Mouse (Mus musculus) frontal cortex, postnatal 36 days (tissue): ENCODE results near the gene Ptpn11.

Experiments
- DNase-seq, 2 experiments: peaks; one replicate each; pipeline ENCODE4 v3.0.0; 2022; ENCODE audit warnings: low spot score in 2 of 2

Ptpn11 gene

DNA sequence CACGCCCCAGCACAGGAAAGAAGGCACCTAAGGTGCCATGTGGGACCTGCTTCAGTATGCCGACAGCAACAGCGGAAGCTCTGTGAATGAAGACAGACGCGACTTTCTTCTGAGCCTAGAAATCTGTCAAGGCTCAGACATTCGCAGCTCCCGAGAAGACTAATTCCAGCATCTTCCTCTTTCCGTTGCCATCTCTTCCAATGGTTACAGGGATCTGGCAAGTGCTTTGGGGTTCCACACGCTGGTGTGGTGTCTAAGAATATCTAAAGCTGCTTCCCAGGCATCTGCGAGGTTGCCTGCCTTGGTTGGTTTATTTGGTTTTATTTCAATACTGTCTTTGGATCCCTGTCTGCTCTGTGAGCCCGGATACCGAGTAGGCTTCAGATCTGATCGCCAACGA, 65.6 kb downstream of the Ptpn11 start:
- DNase-seq, result peak in 1 of 2 experiments; percentile 62

DNA sequence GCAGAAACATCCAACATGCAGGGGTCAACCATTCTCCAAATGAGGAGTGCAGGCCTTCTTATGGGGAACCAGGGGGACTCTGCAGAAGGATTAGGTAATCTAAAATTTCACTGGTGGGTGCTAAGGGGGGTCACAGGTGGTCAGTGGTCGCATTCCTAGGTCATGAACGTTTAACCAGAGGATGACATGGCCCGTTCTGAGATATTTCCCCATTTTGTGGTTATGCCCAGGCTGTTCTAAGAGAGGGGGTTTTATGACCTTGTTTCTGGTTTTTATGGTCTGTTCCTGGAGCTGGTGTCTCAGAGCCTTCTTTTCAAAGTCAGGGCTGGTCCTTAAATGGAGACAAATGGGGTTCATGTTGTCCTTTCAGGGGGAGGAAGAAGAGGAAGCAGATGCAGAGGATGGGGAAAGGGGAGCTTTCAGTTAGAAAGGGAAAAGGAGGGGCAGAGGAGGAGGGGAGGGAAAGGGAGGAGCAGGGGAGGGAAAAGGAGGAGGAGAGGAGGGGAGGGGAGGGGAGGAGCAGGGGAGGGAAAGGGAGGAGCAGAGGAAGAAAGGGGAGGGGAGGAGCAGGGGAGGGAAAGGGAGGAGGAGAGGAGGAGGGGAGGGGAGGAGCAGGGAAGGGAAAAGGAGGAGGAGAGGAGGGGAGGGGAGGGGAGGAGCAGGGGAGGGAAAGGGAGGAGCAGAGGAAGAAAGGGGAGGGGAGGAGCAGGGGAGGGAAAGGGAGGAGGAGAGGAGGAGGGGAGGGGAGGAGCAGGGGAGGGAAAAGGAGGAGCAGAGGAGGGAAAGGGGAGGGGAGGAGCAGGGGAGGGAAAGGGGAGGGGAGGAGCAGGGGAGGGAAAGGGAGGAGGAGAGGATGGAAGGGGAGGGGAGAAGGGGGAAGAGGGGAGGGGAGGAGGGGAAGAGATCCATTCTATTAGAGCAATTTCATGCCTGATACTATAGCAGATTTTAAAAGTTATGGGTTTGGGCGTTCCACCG, 66.7 kb downstream of the Ptpn11 start:
- no peak for DNase-seq

DNA sequence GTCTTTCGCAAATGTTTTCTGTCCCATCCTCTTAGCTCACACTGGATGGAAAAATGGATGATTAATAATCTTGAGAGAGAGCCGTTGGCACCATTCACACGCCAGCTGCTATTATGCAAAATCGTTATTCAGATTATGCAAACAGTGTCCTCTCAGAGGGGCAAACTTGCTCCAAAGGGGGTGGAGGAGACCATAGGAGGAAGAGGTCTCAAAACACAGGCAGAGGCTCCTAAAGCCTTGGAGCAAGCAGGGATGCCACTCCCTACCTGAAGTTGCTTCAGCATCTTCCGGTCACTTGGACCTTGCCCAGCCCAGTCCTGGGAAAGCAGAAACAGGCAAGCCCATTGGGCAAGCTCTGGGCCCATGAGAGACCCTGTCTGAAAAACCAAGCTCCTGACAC, 67.8 kb downstream of the Ptpn11 start:
- no peak for DNase-seq

DNA sequence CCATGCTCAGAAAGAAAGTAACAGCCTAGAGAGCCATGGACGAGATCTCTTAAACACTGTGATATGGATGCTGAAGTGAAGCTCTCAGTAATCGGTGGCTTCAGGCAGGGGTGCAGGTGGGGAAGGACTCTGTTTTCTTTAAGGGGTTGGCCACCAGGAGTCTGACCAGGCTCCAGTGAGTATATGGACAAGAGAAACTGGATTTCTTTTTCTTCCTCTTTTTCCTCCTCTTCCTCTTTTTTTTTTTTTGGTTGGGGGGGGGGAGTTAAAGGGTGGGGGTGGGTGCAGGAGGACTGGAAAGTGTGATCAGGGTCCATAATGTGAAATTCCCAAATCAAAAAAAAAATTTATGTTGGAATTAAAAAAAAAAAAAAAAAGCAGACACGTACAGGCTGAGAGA, 68.6 kb downstream of the Ptpn11 start:
- no peak for DNase-seq

DNA sequence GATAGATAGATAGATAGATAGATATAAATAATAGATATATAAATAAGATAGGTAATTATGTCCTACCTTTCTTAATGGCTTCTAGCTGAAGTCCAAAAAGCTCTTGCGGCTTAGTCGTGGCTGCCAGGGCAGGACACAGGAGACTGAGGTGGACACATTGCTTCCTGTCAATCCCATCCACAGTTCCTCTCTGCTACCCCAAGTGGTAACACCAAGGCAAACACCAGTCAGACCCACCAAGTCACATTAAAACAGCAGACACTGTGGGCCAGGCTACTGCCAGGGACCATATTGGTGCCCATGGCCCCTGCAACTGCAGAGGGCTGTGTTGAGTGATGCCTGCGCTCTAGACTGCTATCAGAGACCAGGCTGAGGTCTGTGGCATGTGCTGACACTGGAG, 69.2 kb downstream of the Ptpn11 start:
- DNase-seq, result no peak

DNA sequence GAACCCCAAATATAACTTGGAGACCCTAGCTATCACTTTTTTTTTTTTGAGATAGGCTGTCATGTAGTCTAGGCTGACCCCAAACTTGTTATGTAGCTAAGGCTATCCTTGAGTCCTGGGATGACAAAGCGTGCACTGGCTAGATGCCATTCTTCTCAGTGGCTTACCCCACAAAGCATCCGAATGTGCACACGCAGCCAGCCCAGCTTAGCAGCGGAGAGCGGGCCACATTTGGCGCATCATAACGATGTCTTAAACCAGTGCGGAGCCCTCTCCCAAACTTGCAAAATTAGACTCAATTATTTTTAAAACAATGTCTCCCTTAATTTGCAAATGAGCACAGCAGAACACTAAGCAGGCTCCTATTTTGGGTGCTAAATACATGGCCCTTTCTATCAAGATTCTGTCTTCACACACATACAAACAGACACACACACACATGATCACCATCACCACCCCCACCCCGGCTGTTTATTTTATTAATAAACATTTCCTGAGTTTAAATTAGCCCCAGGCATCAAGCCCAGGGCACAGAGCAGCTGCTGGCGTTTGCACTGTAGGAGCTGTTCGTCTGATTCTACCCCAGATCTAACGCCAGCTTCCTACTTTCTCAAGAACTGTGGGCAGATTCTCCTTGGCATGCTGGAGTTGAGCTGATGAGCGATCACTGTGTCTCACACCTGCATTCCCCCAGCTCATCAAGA, 71.7 kb downstream of the Ptpn11 start:
- DNase-seq, result peak in 1 of 2 experiments; percentile 75

DNA sequence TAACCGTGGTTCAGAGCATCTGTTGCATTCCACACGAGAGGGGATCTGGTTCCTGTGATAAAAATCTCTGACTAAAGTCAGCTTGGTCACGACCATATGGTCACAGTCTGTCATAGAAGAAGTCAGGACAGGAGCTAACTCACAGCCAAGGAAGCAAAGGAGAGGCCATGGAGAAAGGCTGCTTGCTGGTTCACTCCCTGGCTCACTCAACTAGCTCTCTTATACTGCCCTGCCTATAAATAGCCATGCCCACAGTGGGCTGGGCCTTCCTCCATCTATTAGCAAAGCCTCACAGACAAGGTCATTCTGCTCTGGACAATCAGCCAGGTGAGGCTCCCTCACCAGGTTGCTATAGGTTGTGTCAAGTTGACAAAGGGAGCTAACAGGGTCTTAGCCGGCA, 72.9 kb downstream of the Ptpn11 start:
- DNase-seq, result no peak

DNA sequence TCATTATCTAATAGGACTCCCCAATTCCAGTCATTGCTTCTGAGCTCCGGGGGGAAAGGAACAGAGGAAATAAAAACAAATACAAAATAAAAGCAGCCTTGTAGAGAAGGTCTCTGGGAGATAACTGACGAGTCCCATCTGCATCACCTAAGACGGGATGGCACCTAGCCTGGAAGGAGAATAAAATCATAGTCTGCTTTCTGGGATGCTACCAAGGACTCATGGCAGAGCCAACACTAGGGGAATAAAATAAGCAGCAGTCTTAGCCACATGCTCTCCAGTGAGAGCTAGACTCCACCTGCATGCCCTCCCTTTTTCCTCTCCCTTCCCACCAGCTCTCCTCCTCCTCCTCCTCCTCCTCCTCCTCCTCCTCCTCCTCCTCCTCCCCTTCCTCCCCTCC, 74.3 kb downstream of the Ptpn11 start:
- DNase-seq, result no peak

DNA sequence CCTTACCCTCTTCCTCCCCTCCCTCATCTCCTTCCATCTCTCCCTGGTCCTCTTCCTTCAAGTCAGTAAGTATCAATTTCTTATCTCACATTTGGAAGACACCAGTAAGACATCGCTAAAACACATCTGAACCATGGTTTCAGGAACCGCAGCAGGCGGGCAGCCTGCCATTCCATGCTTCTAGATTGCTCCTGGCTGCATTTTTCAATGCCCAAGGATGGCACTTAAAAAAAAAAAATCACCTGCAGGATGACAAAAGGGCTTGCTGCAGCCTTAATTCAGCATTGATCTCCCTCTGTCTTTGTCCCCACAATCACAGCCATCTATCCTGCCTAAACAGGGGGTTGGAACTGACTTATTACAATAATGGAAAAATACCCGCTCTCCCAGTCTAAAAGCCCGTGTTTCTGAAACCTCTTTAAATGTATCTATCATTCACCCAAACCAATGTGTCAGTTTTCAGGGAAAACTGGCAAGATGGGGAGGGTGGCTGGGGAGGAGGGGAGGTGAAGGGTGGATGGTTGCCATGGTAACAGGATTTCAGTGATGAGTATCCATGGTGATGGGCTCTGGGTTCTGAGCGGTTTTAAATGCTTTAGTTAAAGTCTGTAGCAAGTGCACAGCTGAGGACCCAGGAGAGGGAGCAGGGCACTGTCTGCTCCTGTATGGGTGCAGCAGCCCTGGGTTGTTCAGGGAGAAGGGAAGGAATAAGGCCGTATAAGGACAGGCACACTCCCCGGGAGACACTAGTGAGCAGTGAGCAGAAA, 75.6 kb downstream of the Ptpn11 start:
- DNase-seq, result peak; percentile 54 to 60

DNA sequence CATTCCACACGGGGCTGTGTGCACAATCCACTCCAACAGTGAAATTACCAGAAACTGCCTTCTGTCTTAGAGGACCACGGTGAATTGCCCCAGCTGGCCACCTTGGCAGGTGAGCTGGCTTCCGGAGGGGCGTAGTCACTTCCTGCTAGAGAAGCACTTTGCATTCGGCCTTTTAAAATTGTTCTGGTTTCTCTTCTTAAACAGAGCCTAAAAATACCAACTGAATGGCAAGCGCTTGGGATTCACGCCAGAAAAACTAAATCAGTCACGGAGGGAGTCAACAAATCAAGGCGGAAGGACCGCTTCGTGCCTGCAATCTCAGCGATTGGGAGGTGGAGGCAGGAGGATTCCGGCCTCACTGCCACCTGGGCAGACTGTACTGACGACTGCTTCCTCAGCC, 77.0 kb downstream of the Ptpn11 start:
- DNase-seq, result peak; percentile 65 to 82

DNA sequence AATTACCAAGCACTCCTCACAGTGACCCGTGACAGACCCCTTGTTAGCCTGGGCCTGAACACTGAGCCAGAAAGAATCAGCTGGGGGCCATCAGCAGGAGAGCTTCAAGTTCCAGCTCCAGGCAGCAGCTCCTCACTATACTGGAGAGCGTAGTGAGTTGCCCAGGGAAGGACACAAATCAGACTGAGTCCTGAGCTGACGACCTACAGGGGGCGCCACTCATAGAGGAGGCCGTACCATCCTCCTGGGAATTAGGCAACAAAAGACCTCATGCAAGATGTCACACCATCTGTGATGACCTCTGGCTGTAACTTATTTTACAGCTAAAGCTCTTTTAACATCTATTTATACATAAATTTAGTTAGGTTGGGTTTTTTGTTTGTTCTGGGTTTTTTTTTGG, 78.8 kb downstream of the Ptpn11 start:
- DNase-seq, result no peak

DNA sequence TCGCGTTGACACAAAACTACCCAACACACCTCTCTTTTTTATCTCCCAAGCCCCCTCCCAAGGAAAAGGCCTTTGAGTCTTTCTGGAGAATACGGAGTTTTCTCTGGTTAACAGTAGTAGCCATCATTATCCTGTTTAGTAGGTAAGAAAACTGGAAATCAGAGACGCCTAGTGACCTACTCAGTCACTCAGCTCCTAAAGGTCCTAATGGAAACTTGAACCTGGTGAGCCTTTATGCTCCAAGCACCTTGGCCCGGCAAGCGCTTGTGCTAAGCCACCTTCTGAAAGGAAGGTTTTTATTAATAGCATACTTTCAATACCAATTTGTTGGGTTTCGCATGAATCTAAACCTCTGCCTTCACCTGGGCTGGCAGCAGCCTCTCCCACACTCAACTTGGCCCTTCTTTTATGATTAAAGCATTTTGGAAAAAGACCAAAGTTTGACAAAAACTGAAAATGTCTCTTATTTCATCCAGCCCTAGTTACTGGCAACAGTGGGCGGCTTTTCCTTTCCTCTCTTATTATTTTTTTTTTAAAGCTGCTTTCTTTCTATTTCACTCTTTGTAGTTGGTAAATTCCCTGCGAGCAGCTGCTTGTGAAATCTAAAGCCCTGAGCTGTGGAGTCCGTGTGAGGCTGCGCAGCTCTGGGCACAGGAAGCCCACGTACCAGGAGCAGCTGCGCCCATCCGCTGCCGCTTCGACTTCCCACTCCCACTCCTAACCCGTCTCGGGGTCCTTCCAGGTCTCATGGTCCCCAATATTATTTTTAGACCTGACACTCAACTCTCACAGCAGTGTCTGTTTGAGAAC, 79.9 kb downstream of the Ptpn11 start:
- DNase-seq, result peak; percentile 60 to 75

DNA sequence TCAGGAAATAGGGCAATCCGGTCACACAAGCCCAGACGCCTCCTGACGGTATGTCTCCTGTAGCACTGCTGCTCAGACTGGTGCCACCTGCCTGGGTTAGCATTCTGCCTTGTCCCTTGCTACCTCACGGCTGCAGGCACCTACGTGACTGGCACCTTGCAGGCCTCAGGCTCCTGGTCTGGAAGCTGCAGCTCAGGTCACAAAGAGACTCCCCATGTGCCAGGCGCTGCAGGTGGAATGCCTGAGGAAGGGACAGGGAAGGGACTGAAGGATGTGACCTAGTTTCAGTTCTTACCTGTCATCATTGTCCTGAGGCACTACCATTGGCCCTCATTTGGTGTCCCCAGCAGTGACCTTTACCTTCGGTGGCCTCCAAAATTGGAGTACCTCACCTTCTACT, 82.0 kb downstream of the Ptpn11 start:
- DNase-seq, result no peak

DNA sequence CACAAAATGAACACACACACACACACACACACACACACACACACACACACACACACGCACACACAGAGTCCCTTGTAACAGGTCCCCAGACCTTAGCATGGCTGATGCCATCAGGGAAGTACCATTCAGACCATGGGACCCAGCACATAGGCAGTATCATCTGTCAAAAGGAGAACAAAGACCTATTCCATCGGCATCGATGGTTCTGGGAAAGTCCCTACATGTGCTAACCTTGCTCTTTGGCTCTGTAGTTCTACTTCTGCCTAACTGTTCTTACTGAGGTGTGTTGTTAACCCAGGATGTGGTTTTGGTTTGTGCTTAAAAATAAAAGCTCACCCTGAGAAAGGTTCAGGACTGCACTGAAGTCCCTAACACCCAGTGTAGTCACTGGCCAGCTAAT, 84.3 kb downstream of the Ptpn11 start:
- DNase-seq, result no peak

DNA sequence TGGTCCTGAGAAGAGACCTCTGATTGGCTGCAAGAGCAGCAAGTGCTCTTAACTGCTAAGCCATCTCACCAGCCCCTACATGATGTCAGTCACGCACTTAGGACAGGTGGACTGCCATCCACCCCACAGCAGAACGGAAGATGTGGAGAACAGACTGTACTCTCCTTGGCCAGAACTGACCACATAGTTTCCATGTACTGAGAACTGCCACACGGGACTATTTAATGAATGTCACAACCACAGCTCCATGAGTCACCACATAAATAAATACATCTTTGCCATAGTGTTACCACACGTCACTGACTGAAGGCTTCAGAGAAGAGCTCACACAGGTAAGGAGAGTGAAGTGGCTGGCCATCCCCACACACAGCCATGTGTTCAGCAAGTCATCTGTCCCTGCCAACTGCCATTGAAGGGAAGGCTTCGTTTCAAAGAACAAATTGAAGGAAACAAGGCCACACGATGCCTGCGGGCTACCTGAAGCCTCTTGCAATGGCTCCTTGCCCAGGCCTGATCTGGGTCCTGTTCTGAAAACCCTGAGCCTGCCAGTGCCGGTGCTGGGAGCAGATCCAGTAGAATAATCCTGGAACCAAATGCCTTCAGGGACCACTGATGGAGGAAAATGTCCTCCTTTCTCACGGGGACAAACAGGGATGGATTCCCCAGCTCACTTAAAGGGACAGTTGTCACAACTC, 90.2 kb downstream of the Ptpn11 start:
- no peak for DNase-seq

DNA sequence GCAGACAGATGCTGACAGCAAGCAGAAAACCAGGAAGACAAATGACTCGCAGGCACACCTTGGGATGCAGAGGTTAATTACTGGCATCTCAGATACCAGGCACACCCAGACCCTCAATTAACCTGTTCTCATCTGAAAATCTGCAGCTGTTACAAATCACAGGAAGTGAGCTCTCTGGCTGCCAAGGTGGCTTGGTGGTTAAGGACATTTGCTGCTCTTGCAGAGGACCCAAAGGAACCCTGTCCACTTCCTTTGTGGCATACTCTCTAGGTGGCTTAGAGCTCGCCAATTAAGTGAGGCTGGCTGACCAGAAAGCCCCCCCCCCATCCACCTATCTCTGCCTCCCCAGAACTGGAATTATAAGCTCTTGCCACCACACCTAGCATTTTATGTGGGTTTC, 91.1 kb downstream of the Ptpn11 start:
- DNase-seq, result no peak

DNA sequence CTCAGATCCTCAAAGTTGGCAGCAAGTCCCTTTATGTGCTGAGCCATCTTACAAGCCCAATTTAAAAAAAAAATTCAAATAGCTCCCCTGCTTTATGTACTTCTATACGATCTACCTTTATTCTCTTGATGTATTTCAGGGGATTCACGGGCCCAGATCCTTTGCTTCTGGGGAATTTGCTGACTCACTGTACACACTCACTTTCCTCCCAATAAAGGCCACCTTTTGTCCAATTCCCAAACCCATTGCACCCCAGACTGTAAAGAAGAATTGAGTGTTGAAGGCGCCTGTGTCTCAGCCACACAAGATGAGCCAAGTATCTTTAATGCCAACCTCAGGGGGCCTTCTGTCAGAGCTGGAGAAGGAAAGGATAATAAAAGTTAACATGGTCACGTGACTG, 93.2 kb downstream of the Ptpn11 start:
- no peak for DNase-seq

DNA sequence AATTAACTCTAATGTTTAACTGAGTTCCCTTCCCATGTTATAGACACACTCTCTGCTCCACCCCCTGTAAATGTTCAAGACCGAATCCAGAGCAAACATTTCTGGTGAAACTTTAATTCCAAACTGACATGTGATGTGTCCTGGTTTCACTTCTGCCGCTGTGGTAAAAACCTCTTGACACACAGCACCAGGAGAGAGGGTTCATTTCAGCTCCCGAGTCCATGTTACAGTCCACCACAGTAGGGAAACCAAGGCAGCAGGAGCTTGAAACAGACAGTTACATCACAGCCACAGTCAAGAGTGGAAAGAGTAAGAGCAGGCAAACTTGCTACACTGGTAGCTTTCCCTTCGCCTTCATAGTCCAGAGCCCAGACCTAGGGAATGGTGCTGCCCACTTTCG, 94.5 kb downstream of the Ptpn11 start:
- no peak for DNase-seq

DNA sequence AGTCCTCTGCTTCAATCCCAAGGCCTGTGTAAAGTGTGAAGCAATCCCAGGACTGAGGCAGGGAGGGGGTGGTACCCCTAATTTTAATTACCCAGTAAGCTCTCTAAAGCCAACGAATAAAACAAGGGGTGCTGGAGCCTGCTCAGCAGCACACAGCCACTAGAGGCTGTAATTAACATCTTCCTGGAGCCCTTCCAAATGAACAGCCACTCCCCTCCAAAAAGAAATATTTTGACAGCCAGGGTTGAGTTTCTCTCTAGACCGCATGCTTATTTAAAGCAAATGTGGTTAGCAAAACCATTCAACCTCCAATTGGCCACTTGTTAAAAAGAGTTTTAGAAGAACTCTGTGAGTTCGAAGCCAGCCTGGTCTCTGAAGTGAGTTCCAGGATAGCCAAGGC, 97.9 kb downstream of the Ptpn11 start:
- no peak for DNase-seq

DNA sequence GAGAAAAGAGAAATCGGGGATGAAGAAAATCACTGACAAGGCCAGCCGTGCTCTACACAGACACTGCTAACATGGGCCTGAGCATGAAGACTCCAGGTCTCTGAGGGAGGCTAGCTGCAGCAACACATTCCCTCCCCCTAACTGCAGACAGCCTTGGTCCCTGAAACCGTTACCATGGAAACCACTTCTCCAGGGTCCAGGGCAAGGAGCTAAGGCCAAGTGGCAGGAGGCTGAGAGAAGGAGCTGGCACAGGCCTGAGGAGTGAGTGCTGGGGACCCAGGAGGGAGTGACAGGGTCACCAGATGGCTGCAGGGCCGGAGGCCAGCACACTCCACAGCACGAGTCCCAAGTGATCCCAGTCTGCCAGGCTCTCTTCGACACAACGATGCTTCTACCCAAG, 101.5 kb downstream of the Ptpn11 start:
- no peak for DNase-seq

DNA sequence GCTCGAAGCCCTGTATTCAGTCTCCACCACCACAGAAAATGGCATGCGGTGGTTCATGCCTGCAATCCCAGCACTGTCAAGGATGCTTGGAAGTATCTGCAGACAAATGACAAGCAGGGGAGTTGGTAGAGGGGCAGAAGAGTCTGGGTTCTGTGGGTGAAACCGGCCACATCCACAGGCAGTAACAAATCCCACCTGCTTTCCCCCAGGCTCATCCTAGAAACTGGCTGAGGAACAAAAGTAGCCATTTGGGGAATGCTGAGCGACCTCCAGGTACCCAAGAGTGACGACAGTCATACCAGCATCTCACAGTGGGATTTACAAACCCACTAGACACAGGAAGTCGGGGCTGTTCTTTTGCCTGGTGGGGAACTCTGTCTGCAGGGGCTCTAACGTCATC, 103.5 kb downstream of the Ptpn11 start:
- no peak for DNase-seq
